Mouse (Mus musculus) stomach, postnatal 0 days (tissue): ENCODE measurements at regions not wholly inside any gene's neighbourhood (a gene's known extent, or its start where the extent isn't known, plus 50 kb on each side); places are given as distances from the start of the nearest gene placed in this dataset.

Source experiments
- ATAC-seq: fragments of 200-750 bp; cut with Nextera tagmentation; 2 replicates; pipeline ENCODE4 v1.8.0; 2017; ENCODE audit not compliant: low FRiP score, low TSS enrichment
- DNase-seq: peaks from one replicate; pipeline ENCODE4 v3.0.0-alpha.2; 2016; ENCODE audit warnings: low spot score
- H3K27ac ChIP-seq: fragments of 300-500 bp; sonication (generic); replicated peaks from 2 replicates; pipeline ENCODE4 v1.5.1; 2014; ENCODE audit warnings: mild to moderate bottlenecking, control low read depth
- H3K27me3 ChIP-seq: fragments of 300-500 bp; sonication (generic); 2 replicates; pipeline ENCODE4 v1.6.1; 2014; ENCODE audit warnings: low read length; ENCODE audit not compliant: control insufficient read depth, insufficient read depth
- H3K36me3 ChIP-seq: fragments of 300-500 bp; sonication (generic); 2 replicates; pipeline ENCODE4 v1.6.1; 2014; ENCODE audit warnings: low read length, mixed read lengths; ENCODE audit not compliant: control insufficient read depth, insufficient read depth
- H3K4me1 ChIP-seq: fragments of 300-500 bp; sonication (generic); replicated peaks from 2 replicates; pipeline ENCODE4 v1.6.1; 2014; ENCODE audit warnings: antibody characterized with exemption; ENCODE audit not compliant: control insufficient read depth, insufficient read depth
- H3K4me2 ChIP-seq: fragments of 300-500 bp; sonication (generic); replicated peaks from 2 replicates; pipeline ENCODE4 v1.6.1; 2014; ENCODE audit warnings: low read depth, mild to moderate bottlenecking, control low read depth, moderate library complexity
- H3K4me3 ChIP-seq: fragments of 300-500 bp; sonication (generic); 2 replicates; pipeline ENCODE4 v1.5.1; 2014; ENCODE audit warnings: low read depth, low read length, control low read depth
- H3K9ac ChIP-seq: fragments of 300-500 bp; sonication (generic); 2 replicates; pipeline ENCODE4 v1.6.1; 2014; ENCODE audit warnings: mild to moderate bottlenecking, low read length, control low read depth, mixed read lengths
- H3K9me3 ChIP-seq: fragments of 300-500 bp; sonication (generic); 2 replicates; pipeline ENCODE4 v1.6.1; 2016; ENCODE audit warnings: low read length; ENCODE audit not compliant: control insufficient read depth
- CTCF ChIP-seq: IDR thresholded peaks from 2 replicates; pipeline ENCODE4 v1.5.1; 2016; ENCODE audit warnings: antibody characterized with exemption, low read depth, mild to moderate bottlenecking, moderate library complexity
- EP300 ChIP-seq: optimal IDR thresholded peaks from 2 replicates; pipeline ENCODE3; 2016; ENCODE audit warnings: antibody characterized with exemption
- WGBS: fragments of 180-500 bp; shearing (Covaris S2); extraction: QIAGEN DNeasy Blood & Tissue Kit; methylation state at CpG from one replicate; pipeline ENCODE4 v1.1.7; 2014; 5-methylcytosine and 5-hydroxymethylcytosine counted together

DNA sequence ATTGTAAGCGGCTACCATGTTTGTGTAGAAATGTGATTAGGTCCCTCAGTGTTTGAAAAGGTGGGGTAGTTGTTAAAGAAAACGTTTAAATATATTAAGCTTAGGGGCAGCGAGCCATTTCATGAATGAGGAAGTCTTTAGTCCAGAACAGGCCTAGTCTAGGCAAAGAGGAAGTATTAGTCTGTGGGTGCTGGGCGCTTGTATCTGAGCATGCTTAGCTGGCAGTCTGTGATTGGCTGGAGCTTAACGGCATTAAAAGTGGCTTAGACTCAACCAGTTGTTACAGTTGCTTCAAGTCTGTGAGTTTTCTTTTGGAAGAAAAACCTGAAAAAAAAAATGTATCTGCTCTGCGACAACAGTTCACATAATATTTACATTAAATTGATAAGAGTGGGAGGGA is 102.0 kb downstream of the Pmp22 start:
- 53% methylated on average over 6 of the region's 6 CpGs for WGBS
- Histone ChIP-seq H3K9me3 (no peaks in the 10 kb centered on the region), H3K27ac (no peak overlapping the region), H3K36me3 (no peaks in the 10 kb centered on the region), H3K27me3 (no peaks in the 10 kb centered on the region), H3K4me1 (no peaks in the 10 kb centered on the region), H3K4me2 (no peak overlapping the region), H3K9ac (no peak overlapping the region), H3K4me3 (no peak overlapping the region)
- ATAC-seq = peak; percentile 65; the same call in 1 of the 2 replicates
- peak; percentile 26 for DNase-seq
- TF ChIP-seq CTCF = no peak
- TF ChIP-seq EP300 = no peak

GRCm38 (mm10) chr11:63233172-63233966 is 104.6 kb downstream of the Pmp22 start:
- H3K36me3 ChIP-seq = no peaks in the 10 kb centered on the region
- TF ChIP-seq EP300 = no peak
- peak; percentile 67 for TF ChIP-seq CTCF

DNA sequence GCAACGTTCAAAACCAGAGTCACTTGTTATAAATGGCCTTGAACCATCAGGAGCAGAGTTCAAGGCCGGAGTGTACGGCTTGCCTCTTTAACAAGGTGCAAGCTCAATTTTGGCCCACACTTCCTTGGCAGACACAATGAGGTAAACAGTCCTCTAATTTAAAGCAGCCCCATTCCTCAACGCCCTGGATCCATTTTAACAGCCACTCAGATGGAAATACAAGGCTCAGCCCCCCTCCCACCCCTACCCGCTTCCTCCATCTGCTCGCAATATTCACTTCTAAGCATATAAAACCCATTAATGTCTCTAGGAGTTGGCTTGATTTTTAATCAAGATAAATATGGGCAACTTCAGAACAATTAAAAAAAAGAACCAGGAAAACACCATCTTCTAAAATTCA is 105.7 kb downstream of the Pmp22 start:
- Histone ChIP-seq H3K4me2 (no peak overlapping the region), H3K4me3 (no peak overlapping the region), H3K9me3 (no peaks in the 10 kb centered on the region), H3K27ac (no peak overlapping the region), H3K36me3 (no peaks in the 10 kb centered on the region), H3K4me1 (no peaks in the 10 kb centered on the region), H3K9ac (no peak overlapping the region), H3K27me3 (no peaks in the 10 kb centered on the region)
- DNase-seq (no peak), ATAC-seq (no peak)
- TF ChIP-seq EP300 (no peak), CTCF (no peak)
- 79% methylated on average over 6 of the region's 6 CpGs for WGBS

More at GRCm38 (mm10) chr11:63233172-63233966, 104.6 kb downstream of the Pmp22 start:
- 86% methylated on average over 13 of the region's 13 CpGs for WGBS
- H3K27ac ChIP-seq = no peak overlapping the region
- H3K27me3 ChIP-seq = no peaks in the 10 kb centered on the region
- ATAC-seq = no peak
- H3K9ac ChIP-seq = no peak overlapping the region
- no peak for DNase-seq
- H3K9me3 ChIP-seq = no peaks in the 10 kb centered on the region
- H3K4me2 ChIP-seq = no peak overlapping the region
- no peak overlapping the region for H3K4me3 ChIP-seq
- H3K4me1 ChIP-seq = no peaks in the 10 kb centered on the region

- Histone ChIP-seq H3K4me3 (no peak overlapping the region), H3K36me3 (no peaks in the 10 kb centered on the region), H3K27ac (no peak overlapping the region), H3K9ac (no peak overlapping the region), H3K9me3 (no peaks in the 10 kb centered on the region), H3K4me1 (no peaks in the 10 kb centered on the region), H3K4me2 (no peak overlapping the region), H3K27me3 (no peaks in the 10 kb centered on the region)
- TF ChIP-seq CTCF (no peak), EP300 (no peak)
- ATAC-seq (no peak), DNase-seq (no peak)
- 31% methylated on average over 4 of the region's 4 CpGs for WGBS
Observed at GRCm38 (mm10) chr11:63238655-63239054, 109.9 kb downstream of the Pmp22 start.

DNA sequence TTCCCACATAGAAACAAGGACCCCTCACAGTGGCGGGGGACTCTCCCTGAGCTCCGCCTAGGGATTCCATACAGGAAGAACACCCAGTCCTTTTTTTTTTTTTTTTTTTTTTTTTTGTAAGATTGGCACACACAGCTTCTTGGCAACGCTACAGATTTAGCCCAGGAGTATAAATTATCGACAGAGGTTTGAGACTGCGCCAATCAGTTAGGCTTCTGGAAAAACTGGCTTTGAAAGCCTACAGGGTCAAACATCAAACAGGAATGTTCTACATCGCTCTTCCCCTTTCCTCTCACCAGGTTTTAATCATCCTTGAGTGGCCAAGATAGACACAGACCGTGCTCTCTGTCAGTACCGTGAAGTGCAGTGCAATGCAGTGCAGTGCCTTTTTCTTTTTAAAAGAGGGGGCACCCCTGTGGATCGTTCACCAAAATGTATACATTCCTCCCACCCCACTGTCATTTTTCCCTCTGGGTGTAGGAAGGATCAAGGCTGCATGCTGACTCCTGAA is 115.2 kb downstream of the Pmp22 start:
- Histone ChIP-seq H3K4me2 (no peak overlapping the region), H3K36me3 (no peaks in the 10 kb centered on the region), H3K4me1 (no peaks in the 10 kb centered on the region), H3K4me3 (no peak overlapping the region), H3K9ac (no peak overlapping the region), H3K27ac (no peak overlapping the region), H3K27me3 (no peaks in the 10 kb centered on the region), H3K9me3 (no peaks in the 10 kb centered on the region)
- ATAC-seq (no peak), DNase-seq (no peak)
- TF ChIP-seq CTCF = no peak
- no peak for TF ChIP-seq EP300
- 55% methylated on average over 9 of the region's 9 CpGs for WGBS

GRCm38 (mm10) chr11:63245041-63245440 is 116.3 kb downstream of the Pmp22 start:
- H3K36me3 ChIP-seq = no peaks in the 10 kb centered on the region
- DNase-seq (no peak), ATAC-seq (no peak)
- no peak overlapping the region for H3K4me2 ChIP-seq
- 86% methylated on average over 6 of the region's 6 CpGs for WGBS
- no peaks in the 10 kb centered on the region for H3K27me3 ChIP-seq
- H3K9me3 ChIP-seq = no peaks in the 10 kb centered on the region
- no peak for TF ChIP-seq EP300
- H3K9ac ChIP-seq = no peak overlapping the region
- H3K4me3 ChIP-seq = no peak overlapping the region
- H3K27ac ChIP-seq = no peak overlapping the region
- H3K4me1 ChIP-seq = no peaks in the 10 kb centered on the region
